Mouse (Mus musculus): ENCODE data around the gene Agxt2. TPM values are rescaled to one million over a fixed set of nuclear protein-coding genes. Genes with fewer than 3 reads are reported as not detected.

Gene Agxt2
- total RNA-seq (2023) = not detected

DNA sequence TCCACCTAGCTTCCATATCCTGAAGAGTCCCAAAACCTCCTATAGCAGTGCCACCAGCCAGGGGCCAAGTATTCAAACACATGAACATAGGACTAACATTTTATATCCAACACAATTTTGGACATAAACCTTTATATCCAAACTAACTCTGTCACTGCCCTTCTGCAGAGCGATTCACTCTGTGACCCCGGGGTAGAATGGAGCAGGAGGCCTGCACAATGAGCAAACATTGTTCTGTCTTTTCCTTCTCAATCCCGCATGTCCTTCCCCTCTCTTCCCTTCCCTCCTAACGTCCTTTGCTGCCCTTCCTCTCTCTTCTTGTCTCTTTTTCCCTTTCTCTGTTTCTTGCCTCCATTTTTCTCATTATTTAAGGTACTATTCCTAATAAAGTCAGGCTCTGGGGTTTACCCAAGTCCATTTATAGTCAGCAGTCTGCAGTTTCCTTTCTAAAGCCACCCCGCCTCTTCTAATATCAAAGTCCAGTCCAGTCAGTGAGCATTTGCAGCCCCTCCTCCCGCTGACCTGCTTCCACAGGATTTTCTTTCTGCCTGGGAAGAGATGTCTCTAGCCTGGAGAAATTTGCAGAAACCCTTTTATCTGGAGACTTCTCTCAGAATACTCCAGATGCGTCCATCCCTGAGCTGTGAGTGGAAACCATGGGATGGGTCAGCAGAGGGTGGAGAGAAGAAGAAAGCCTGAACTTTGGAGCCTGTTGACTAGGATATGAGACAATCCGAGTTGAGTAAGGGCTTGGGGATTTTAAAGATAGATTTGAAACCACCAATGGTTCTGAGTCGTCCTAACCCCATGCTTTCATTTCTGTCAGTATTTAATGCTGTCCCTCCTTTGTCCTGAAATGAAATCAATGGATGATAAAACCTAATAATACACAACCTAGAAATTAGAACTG is at the start of gene Agxt2:
TSS of gene Agxt2 (plus strand) at position 494 of the 910 bp plus-strand sequence.

GRCm38 (mm10) chr15:10325080-10325479 is 33.3 kb upstream of the Agxt2 start, which contains the start of gene Gm21973:
TSS of gene Gm21973 (plus strand) at chr15:10325380.

Other genes with a start within 250 kb of the Agxt2 start
- under 1 TPM in 1 of 2 experiments, not detected in 1; 0.12 TPM for gene Prlr, start 181.3 kb upstream of the Agxt2 start, total RNA-seq (2023)
- not detected for gene Gm21973, start 33.2 kb upstream of the Agxt2 start, total RNA-seq (2023)
- 10 to 100 TPM; 33.8 to 36.7 TPM for gene Dnajc21, start 112.0 kb downstream of the Agxt2 start, total RNA-seq (2023)
- 10 to 100 TPM; 38.8 to 55.4 TPM for gene Brix1, start 127.4 kb downstream of the Agxt2 start, total RNA-seq (2023)
- 10 to 100 TPM; 35.8 to 43.6 TPM for gene Rad1, start 127.5 kb downstream of the Agxt2 start, total RNA-seq (2023)
- not detected for gene Ttc23l, start 200.1 kb downstream of the Agxt2 start, total RNA-seq (2023)

Data from T-cell, adult 66 days (primary cell).